Mouse (Mus musculus) myocyte (in vitro differentiated cells): ENCODE measurements at regions not wholly inside any gene's neighbourhood (a gene's known extent, or its start where the extent isn't known, plus 50 kb on each side); places are given as distances from the start of the nearest gene placed in this dataset.

Experiments used
- H3K27me3 ChIP-seq: one replicate; pipeline ENCODE4 v1.6.1; 2011; ENCODE audit not compliant: control insufficient read depth, insufficient read depth, insufficient read length
- H3K36me3 ChIP-seq: one replicate; pipeline ENCODE4 v1.6.1; 2011; ENCODE audit not compliant: control insufficient read depth, insufficient read depth
- H3K4me2 ChIP-seq: one replicate; pipeline ENCODE4 v1.6.1; 2011; ENCODE audit warnings: low read depth, control low read depth
- H3K4me3 ChIP-seq: one replicate; pipeline ENCODE4 v1.5.1; 2011; ENCODE audit warnings: mild to moderate bottlenecking, control low read depth, moderate library complexity
- H3K79me2 ChIP-seq: one replicate; pipeline ENCODE4 v1.6.1; 2011; ENCODE audit not compliant: control insufficient read depth, insufficient read depth
- H3ac ChIP-seq: one replicate; pipeline ENCODE4 v1.6.1; 2011; ENCODE audit not compliant: control insufficient read depth, insufficient read length
- CEBPB ChIP-seq: IDR thresholded peaks from 2 replicates; pipeline ENCODE4 v1.6.1; 2011; ENCODE audit warnings: mild to moderate bottlenecking, moderate library complexity; ENCODE audit not compliant: poor library complexity, insufficient read depth, severe bottlenecking
- E2F4 ChIP-seq: IDR thresholded peaks from one replicate; pipeline ENCODE4 v1.6.1; 2011; ENCODE audit warnings: mild to moderate bottlenecking, control low read depth, moderate library complexity; ENCODE audit not compliant: insufficient read depth
- MAX ChIP-seq: IDR thresholded peaks from one replicate; pipeline ENCODE4 v1.6.1; 2011; ENCODE audit warnings: low read depth, mild to moderate bottlenecking, control low read depth
- MYOD1 ChIP-seq, 3 experiments: IDR thresholded peaks; one replicate each; pipeline ENCODE4 v1.6.1; 2011; ENCODE audit warnings: control low read depth in 2 of 3, low read depth in 2 of 3, mild to moderate bottlenecking in 2 of 3, moderate library complexity in 1 of 3; ENCODE audit not compliant: insufficient read length in 2 of 3, control insufficient read depth in 1 of 3
- MYOG ChIP-seq, 3 experiments: IDR thresholded peaks; one replicate each; pipeline ENCODE4 v1.6.1; 2011; ENCODE audit warnings: control low read depth in 2 of 3, low read depth in 2 of 3, mild to moderate bottlenecking in 2 of 3; ENCODE audit not compliant: insufficient read length in 2 of 3, control insufficient read depth in 1 of 3, insufficient read depth in 1 of 3
- POLR2A ChIP-seq: IDR thresholded peaks from one replicate; pipeline ENCODE4 v1.6.1; 2011; ENCODE audit warnings: low read depth, mild to moderate bottlenecking, control low read depth, moderate library complexity; ENCODE audit not compliant: insufficient read length
- POLR2AphosphoS2 ChIP-seq: IDR thresholded peaks from one replicate; pipeline ENCODE4 v1.6.1; 2011; ENCODE audit warnings: low read depth, control low read depth; ENCODE audit not compliant: insufficient read length
- REST ChIP-seq: IDR thresholded peaks from one replicate; pipeline ENCODE4 v1.6.1; 2011; ENCODE audit warnings: mild to moderate bottlenecking, control low read depth, moderate library complexity; ENCODE audit not compliant: insufficient read depth, insufficient read length
- SRF ChIP-seq: IDR thresholded peaks from one replicate; pipeline ENCODE4 v1.6.1; 2011; ENCODE audit warnings: low read depth; ENCODE audit not compliant: control insufficient read depth, insufficient read length
- TCF12 ChIP-seq: IDR thresholded peaks from one replicate; pipeline ENCODE4 v1.6.1; 2011; ENCODE audit warnings: mild to moderate bottlenecking, control low read depth; ENCODE audit not compliant: poor library complexity, insufficient read depth, severe bottlenecking
- TCF3 ChIP-seq: IDR thresholded peaks from one replicate; pipeline ENCODE4 v1.6.1; 2011; ENCODE audit warnings: low read depth, control low read depth; ENCODE audit not compliant: insufficient read length
- USF1 ChIP-seq: IDR thresholded peaks from one replicate; pipeline ENCODE4 v1.6.1; 2011; ENCODE audit warnings: low read depth, mild to moderate bottlenecking, control low read depth, moderate library complexity

- no peak overlapping the region for H3ac ChIP-seq
- no peaks in the 10 kb centered on the region for H3K27me3 ChIP-seq
- no peaks in the 10 kb centered on the region for H3K79me2 ChIP-seq
- no peak overlapping the region for H3K4me3 ChIP-seq
- no peak for TF ChIP-seq REST
- no peak for TF ChIP-seq MAX
- TF ChIP-seq CEBPB: no peak
- TF ChIP-seq MYOG (IDR thresholded peaks at IDR 0.05; ENCODE audit: control insufficient read depth in 1 of 3, insufficient read depth in 1 of 3, insufficient read length in 2 of 3, low read depth in 2 of 3): no peak
- no peak for TF ChIP-seq E2F4
- no peak for TF ChIP-seq POLR2AphosphoS2
- TF ChIP-seq POLR2A: no peak
- no peak for TF ChIP-seq TCF3
- TF ChIP-seq SRF: no peak
- no peak for TF ChIP-seq MYOD1 (IDR thresholded peaks at IDR 0.05; ENCODE audit: control insufficient read depth in 1 of 3, insufficient read length in 2 of 3, low read depth in 2 of 3)
- TF ChIP-seq USF1: no peak
- no peak for TF ChIP-seq TCF12
- no peak overlapping the region for H3K4me2 ChIP-seq
- no peaks in the 10 kb centered on the region for H3K36me3 ChIP-seq
Measured at GRCm38 (mm10) chr3:144029121-144029520, 175.9 kb downstream of the Lmo4 start.

- Histone ChIP-seq H3K4me3 (no peak overlapping the region), H3K4me2 (no peak overlapping the region), H3K27me3 (no peaks in the 10 kb centered on the region), H3ac (no peak overlapping the region), H3K36me3 (no peaks in the 10 kb centered on the region), H3K79me2 (no peaks in the 10 kb centered on the region)
- TF ChIP-seq REST: no peak
- no peak for TF ChIP-seq E2F4
- TF ChIP-seq TCF12: no peak
- TF ChIP-seq CEBPB: no peak
- no peak for TF ChIP-seq USF1
- TF ChIP-seq MAX: no peak
- no peak for TF ChIP-seq POLR2AphosphoS2
- no peak for TF ChIP-seq MYOG (IDR thresholded peaks at IDR 0.05; ENCODE audit: control insufficient read depth in 1 of 3, insufficient read depth in 1 of 3, insufficient read length in 2 of 3, low read depth in 2 of 3)
- no peak for TF ChIP-seq POLR2A
- TF ChIP-seq SRF: no peak
- no peak for TF ChIP-seq TCF3
Measured at GRCm38 (mm10) chr3:144027134-144027980, 177.7 kb downstream of the Lmo4 start.

GRCm38 (mm10) chr3:144025451-144026125 is 179.4 kb downstream of the Lmo4 start:
- Histone ChIP-seq H3K27me3 (no peaks in the 10 kb centered on the region), H3K4me2 (no peak overlapping the region), H3ac (no peak overlapping the region), H3K4me3 (no peak overlapping the region), H3K79me2 (no peaks in the 10 kb centered on the region), H3K36me3 (no peaks in the 10 kb centered on the region)
- no peak for TF ChIP-seq MYOG (IDR thresholded peaks at IDR 0.05; ENCODE audit: control insufficient read depth in 1 of 3, insufficient read depth in 1 of 3, insufficient read length in 2 of 3, low read depth in 2 of 3)
- TF ChIP-seq E2F4: no peak
- no peak for TF ChIP-seq POLR2A
- no peak for TF ChIP-seq TCF12
- no peak for TF ChIP-seq POLR2AphosphoS2
- TF ChIP-seq CEBPB: no peak
- TF ChIP-seq SRF: no peak

GRCm38 (mm10) chr3:144024216-144024615 is 180.8 kb downstream of the Lmo4 start:
- Histone ChIP-seq H3K79me2 (no peaks in the 10 kb centered on the region), H3ac (no peak overlapping the region), H3K27me3 (no peaks in the 10 kb centered on the region), H3K4me3 (no peak overlapping the region), H3K36me3 (no peaks in the 10 kb centered on the region), H3K4me2 (no peak overlapping the region)
- TF ChIP-seq POLR2AphosphoS2: no peak
- no peak for TF ChIP-seq TCF12
- TF ChIP-seq TCF3: no peak
- TF ChIP-seq SRF: no peak
- TF ChIP-seq E2F4: no peak
- no peak for TF ChIP-seq MYOD1 (IDR thresholded peaks at IDR 0.05; ENCODE audit: control insufficient read depth in 1 of 3, insufficient read length in 2 of 3, low read depth in 2 of 3)
- TF ChIP-seq POLR2A: no peak
- no peak for TF ChIP-seq MAX
- no peak for TF ChIP-seq CEBPB
- no peak for TF ChIP-seq USF1
- TF ChIP-seq MYOG (IDR thresholded peaks at IDR 0.05; ENCODE audit: control insufficient read depth in 1 of 3, insufficient read depth in 1 of 3, insufficient read length in 2 of 3, low read depth in 2 of 3): no peak
- no peak for TF ChIP-seq REST
